Mouse (Mus musculus) forebrain, embryonic 13.5 days (tissue): ENCODE data around the gene Socs3. TPM values are rescaled to one million over a fixed set of nuclear protein-coding genes. Genes with fewer than 3 reads are reported as not detected.

Source experiments
- ATAC-seq: fragments of 200-750 bp; cut with Nextera tagmentation; 2 replicates; pipeline ENCODE4 v1.8.0; 2017
- H3K27ac ChIP-seq: fragments of 300-500 bp; sonication (generic); 2 replicates; pipeline ENCODE4 v1.5.1; 2015; ENCODE audit warnings: inconsistent platforms, mild to moderate bottlenecking, moderate library complexity
- H3K27me3 ChIP-seq: fragments of 300-500 bp; sonication (generic); 2 replicates; pipeline ENCODE4 v1.6.1; 2015; ENCODE audit warnings: mild to moderate bottlenecking, inconsistent platforms
- H3K36me3 ChIP-seq: fragments of 300-500 bp; sonication (generic); 2 replicates; pipeline ENCODE4 v1.6.1; 2015; ENCODE audit warnings: mild to moderate bottlenecking, inconsistent platforms; ENCODE audit not compliant: poor library complexity, severe bottlenecking
- H3K4me1 ChIP-seq: fragments of 300-500 bp; sonication (generic); 2 replicates; pipeline ENCODE4 v1.6.1; 2015; ENCODE audit warnings: inconsistent platforms
- H3K4me2 ChIP-seq: fragments of 300-500 bp; sonication (generic); 2 replicates; pipeline ENCODE4 v1.6.1; 2015; ENCODE audit warnings: inconsistent platforms, mild to moderate bottlenecking, moderate library complexity
- H3K4me3 ChIP-seq: fragments of 300-500 bp; sonication (generic); 2 replicates; pipeline ENCODE4 v1.5.1; 2015; ENCODE audit warnings: mild to moderate bottlenecking, inconsistent platforms
- H3K9ac ChIP-seq: fragments of 300-500 bp; sonication (generic); 2 replicates; pipeline ENCODE4 v1.6.1; 2015; ENCODE audit warnings: mild to moderate bottlenecking, inconsistent platforms
- H3K9me3 ChIP-seq: fragments of 300-500 bp; sonication (generic); replicated peaks from 2 replicates; pipeline ENCODE4 v1.6.1; 2016; ENCODE audit warnings: inconsistent platforms
- WGBS: fragments of 180-500 bp; shearing (Covaris S2); methylation state at CpG from one replicate; pipeline ENCODE4 v1.1.7; 2015; 5-methylcytosine and 5-hydroxymethylcytosine counted together
- polyA plus RNA-seq: library from polyadenylated mRNA; unstranded; fragments of >200 nt; fragmentation: Nextera tagmentation; extraction: Ambion mirVana; gene quantifications from 2 replicates; pipeline ENCODE4 v1.2.1, GENCODE M21; 2015

Socs3 gene
- polyA plus RNA-seq, 1 experiment from 2014 or later: 12.4 TPM

DNA sequence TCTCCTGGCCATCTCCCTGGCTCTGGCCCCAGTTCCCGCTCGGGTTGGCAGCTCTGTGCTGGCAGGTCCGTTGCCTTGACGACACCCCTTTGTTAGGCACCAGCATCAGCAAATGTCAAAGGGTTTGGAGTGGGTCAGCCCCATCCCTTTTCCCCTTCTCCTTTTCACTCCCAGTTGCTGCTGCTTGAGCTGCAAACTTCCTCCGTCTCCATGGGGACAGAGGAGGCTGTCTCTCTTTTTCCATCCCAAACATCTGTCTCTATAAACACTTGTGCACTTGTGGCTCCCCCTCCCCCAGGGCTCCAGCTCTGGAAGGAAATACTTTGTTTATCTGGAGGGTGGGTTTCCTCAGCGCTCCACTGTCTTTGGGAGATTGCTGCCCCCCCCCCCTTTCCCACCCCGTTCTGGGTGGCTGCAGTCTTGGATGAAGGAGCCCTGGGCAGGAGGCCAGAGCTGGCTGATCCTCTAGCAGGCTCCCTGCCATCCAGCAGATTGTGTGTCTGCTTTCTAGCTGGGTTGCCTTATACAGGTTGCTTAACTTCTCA is 30.0 kb downstream of the Socs3 start:
- Histone ChIP-seq H3K27ac (peak overlapping the region; percentile 88), H3K4me3 (no peak overlapping the region), H3K9me3 (no peaks in the 10 kb centered on the region), H3K9ac (peak overlapping the region; percentile 17; the same call in 1 of the 2 replicates), H3K27me3 (peaks cover 7% of the 10 kb centered on the region; the same call in 1 of the 2 replicates), H3K36me3 (no peaks in the 10 kb centered on the region), H3K4me1 (peaks cover 52% of the 10 kb centered on the region), H3K4me2 (peak overlapping the region; percentile 49)
- WGBS: under 1% methylated on average over 7 of the region's 7 CpGs
- ATAC-seq: peak; percentile 91

GRCm38 (mm10) chr11:117939004-117939730 is 30.7 kb downstream of the Socs3 start:
- H3K9ac ChIP-seq: no peak overlapping the region
- H3K9me3 ChIP-seq: no peaks in the 10 kb centered on the region
- H3K4me3 ChIP-seq: no peak overlapping the region
- WGBS: 25% methylated on average over 4 of the region's 4 CpGs
- peak overlapping the region; percentile 88 for H3K27ac ChIP-seq
- ATAC-seq: peak; percentile 72
- peak overlapping the region; percentile 49 for H3K4me2 ChIP-seq
- H3K36me3 ChIP-seq: no peaks in the 10 kb centered on the region
- H3K27me3 ChIP-seq: peaks cover 13% of the 10 kb centered on the region; the same call in 1 of the 2 replicates
- H3K4me1 ChIP-seq: peaks cover 52% of the 10 kb centered on the region

DNA sequence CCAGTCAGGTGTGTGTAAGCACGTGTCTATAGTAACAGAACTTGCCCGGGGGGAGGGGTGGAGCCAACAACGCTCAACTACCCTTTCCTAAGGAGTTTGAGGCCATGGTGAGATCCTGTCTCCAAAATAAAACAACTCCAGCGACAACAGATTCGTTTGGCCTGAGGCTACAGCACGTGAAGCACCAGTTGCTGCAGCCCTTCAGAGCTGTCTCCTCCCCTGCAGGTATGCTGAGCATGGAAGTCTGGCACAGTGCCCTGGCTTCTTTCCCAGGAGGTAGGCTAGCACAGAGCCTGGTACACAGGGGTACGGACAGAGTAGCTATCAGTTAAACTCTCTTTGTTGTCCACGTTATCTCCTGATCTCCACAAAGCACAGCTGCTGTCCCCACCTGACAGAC is 33.6 kb downstream of the Socs3 start:
- Histone ChIP-seq H3K36me3 (no peaks in the 10 kb centered on the region), H3K27me3 (peaks cover 28% of the 10 kb centered on the region), H3K9ac (no peak overlapping the region), H3K9me3 (no peaks in the 10 kb centered on the region), H3K4me1 (peaks cover 55% of the 10 kb centered on the region), H3K27ac (no peak overlapping the region), H3K4me2 (no peak overlapping the region), H3K4me3 (no peak overlapping the region)
- ATAC-seq: no peak
- WGBS: 29% methylated on average over 8 of the region's 8 CpGs

DNA sequence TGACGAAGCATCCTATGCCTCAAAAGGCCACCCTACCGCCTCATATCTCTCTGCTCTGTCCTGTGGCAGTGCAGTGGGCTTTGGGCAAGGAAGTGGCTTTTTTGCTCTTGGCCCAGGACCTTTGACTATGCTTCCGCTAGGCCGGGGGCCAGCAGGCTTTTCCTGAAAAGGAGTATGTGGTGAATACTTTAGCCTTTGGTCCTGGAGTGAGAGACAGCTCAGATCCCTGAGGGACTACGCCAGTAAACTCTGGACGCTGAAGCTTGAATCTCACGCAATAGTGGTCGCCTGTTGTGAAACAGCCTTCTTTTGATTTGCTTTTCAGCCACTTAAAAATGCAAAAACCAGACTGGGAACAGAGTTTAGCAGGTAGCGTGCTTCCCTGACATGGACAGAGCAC is 34.2 kb downstream of the Socs3 start:
- H3K27me3 ChIP-seq: peaks cover 34% of the 10 kb centered on the region
- H3K9me3 ChIP-seq: no peaks in the 10 kb centered on the region
- 64% methylated on average over 9 of the region's 9 CpGs for WGBS
- no peak for ATAC-seq
- H3K4me3 ChIP-seq: no peak overlapping the region
- H3K27ac ChIP-seq: peak overlapping the region; percentile 7; the same call in 1 of the 2 replicates
- H3K4me2 ChIP-seq: no peak overlapping the region
- H3K9ac ChIP-seq: peak overlapping the region; percentile 0; the same call in 1 of the 2 replicates
- H3K36me3 ChIP-seq: no peaks in the 10 kb centered on the region
- H3K4me1 ChIP-seq: peaks cover 55% of the 10 kb centered on the region

DNA sequence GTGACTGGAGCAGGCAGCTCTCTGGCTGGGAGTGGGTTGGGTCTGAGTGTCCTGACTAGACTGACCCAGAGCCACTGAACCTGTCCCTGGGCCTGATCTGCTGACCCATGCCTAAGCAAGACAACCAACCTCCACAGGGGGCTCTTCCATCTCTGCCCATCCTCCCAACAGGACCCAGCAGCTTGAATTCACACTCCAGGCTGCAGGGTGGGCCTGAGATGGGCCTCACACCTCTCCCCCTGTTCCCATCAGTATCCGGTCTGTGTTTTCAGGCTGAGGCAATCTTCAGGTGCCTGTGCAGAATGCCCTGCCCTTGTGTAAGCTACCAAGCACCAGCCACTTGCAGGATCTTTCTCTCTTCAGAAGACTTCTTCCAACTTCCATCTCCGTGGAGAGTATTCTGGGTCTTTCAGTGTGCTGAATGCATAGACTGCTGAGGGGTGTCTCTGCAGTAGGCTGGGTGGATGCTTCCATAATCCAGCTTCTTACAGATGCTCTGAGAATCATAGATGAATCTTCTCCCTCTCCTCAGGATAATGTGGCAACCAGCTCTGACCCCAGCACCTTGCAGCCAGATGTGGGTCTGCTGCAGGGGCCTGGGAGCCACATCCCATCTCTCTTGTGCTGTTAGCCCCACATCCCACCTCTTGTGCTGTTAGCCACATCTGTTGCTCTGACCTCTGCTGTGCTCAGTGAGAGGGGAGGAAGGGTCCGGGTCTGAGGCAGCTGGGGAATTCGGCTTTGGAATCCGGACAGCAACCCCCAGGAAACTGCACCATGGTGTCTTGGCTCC is 35.1 kb downstream of the Socs3 start:
- Histone ChIP-seq H3K4me2 (no peak overlapping the region), H3K27ac (no peak overlapping the region), H3K9ac (peak overlapping the region; percentile 0; the same call in 1 of the 2 replicates), H3K4me1 (peaks cover 49% of the 10 kb centered on the region), H3K27me3 (peaks cover 42% of the 10 kb centered on the region), H3K9me3 (no peaks in the 10 kb centered on the region), H3K4me3 (no peak overlapping the region), H3K36me3 (no peaks in the 10 kb centered on the region)
- WGBS: 65% methylated on average over 5 of the region's 5 CpGs
- ATAC-seq: no peak

- Histone ChIP-seq H3K4me3 (no peak overlapping the region), H3K9me3 (no peaks in the 10 kb centered on the region), H3K27ac (no peak overlapping the region), H3K4me2 (no peak overlapping the region), H3K36me3 (no peaks in the 10 kb centered on the region), H3K4me1 (peaks cover 43% of the 10 kb centered on the region), H3K9ac (no peak overlapping the region), H3K27me3 (peaks cover 48% of the 10 kb centered on the region)
- no peak for ATAC-seq
- 36% methylated on average over 2 of the region's 2 CpGs for WGBS
Measured at GRCm38 (mm10) chr11:117934168-117934567, 35.7 kb downstream of the Socs3 start.

DNA sequence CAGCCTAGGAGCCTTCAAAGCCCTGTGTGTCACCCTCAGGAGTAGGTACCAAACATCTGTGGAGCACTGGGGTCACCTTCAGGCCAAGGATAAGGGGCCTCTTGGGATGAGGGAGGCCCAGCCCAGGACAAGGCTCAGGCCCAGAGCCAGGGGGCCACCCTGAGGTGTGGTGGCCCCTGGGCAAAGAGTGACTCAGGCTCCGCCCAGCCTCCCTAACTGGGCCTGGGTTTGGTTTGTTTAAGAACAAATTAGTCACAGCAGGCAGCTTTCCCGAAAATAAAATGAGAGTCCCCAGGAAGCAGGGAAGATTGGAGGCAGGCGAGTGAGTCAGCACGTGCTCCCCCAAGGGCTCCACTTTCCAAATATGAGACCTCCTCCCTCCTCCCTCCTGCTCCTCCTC is 37.7 kb downstream of the Socs3 start:
- Histone ChIP-seq H3K9ac (no peak overlapping the region), H3K27ac (no peak overlapping the region), H3K36me3 (no peaks in the 10 kb centered on the region), H3K4me3 (no peak overlapping the region), H3K9me3 (no peaks in the 10 kb centered on the region), H3K4me2 (no peak overlapping the region), H3K4me1 (peaks cover 31% of the 10 kb centered on the region), H3K27me3 (peaks cover 54% of the 10 kb centered on the region)
- 26% methylated on average over 4 of the region's 4 CpGs for WGBS
- ATAC-seq: no peak

- H3K4me1 ChIP-seq: peaks cover 31% of the 10 kb centered on the region
- H3K9me3 ChIP-seq: no peaks in the 10 kb centered on the region
- 64% methylated on average over 6 of the region's 6 CpGs for WGBS
- no peak overlapping the region for H3K27ac ChIP-seq
- ATAC-seq: no peak
- H3K36me3 ChIP-seq: no peaks in the 10 kb centered on the region
- H3K4me3 ChIP-seq: no peak overlapping the region
- peaks cover 54% of the 10 kb centered on the region for H3K27me3 ChIP-seq
- H3K4me2 ChIP-seq: no peak overlapping the region
- H3K9ac ChIP-seq: no peak overlapping the region
Measured at GRCm38 (mm10) chr11:117931576-117931975, 38.3 kb downstream of the Socs3 start.

- Histone ChIP-seq H3K9ac (peak overlapping the region; percentile 70), H3K27ac (no peak overlapping the region), H3K27me3 (peaks cover 54% of the 10 kb centered on the region)
Measured at GRCm38 (mm10) chr11:117930781-117931338, 39.0 kb downstream of the Socs3 start.

DNA sequence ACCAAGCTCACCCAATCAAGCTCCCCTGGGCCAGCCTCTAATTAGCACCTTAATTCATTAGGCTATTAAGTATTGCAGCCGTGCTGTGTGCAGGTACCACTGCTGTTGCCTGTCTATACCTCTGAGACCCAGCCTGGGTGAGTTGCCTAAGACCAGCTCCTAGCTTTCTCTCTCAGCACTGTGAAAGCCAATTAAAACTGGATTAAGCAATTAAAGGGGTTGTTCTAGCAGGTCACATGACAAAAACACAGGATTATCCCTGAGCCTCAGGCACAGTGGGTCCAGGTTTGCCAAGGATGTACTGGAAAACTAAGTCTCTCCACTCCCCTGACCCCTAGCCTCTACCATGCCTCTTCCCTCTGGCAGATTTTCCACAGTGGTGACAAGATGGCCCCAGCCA is 44.3 kb downstream of the Socs3 start:
- Histone ChIP-seq H3K9me3 (no peaks in the 10 kb centered on the region), H3K9ac (no peak overlapping the region), H3K27ac (no peak overlapping the region), H3K27me3 (peaks cover 19% of the 10 kb centered on the region), H3K36me3 (no peaks in the 10 kb centered on the region), H3K4me1 (peaks cover 10% of the 10 kb centered on the region), H3K4me3 (no peak overlapping the region), H3K4me2 (no peak overlapping the region)
- WGBS: 26% methylated on average over 1 of the region's 1 CpGs
- no peak for ATAC-seq

More at GRCm38 (mm10) chr11:117930781-117931338, 39.0 kb downstream of the Socs3 start:
- H3K9me3 ChIP-seq: no peaks in the 10 kb centered on the region
- ATAC-seq: peak; percentile 67
- H3K36me3 ChIP-seq: no peaks in the 10 kb centered on the region
- H3K4me1 ChIP-seq: peaks cover 24% of the 10 kb centered on the region
- WGBS: 2% methylated on average over 41 of the region's 48 CpGs
- H3K4me2 ChIP-seq: peak overlapping the region; percentile 86
- peak overlapping the region; percentile 42 for H3K4me3 ChIP-seq

- H3K4me2 ChIP-seq: no peak overlapping the region
- no peak for ATAC-seq
- H3K27me3 ChIP-seq: peaks cover 8% of the 10 kb centered on the region
- 0 out of 2 replicates have a peak, but pooled peaks cover 8% of the 10 kb centered on the region for H3K4me1 ChIP-seq
- no peak overlapping the region for H3K27ac ChIP-seq
- no peak overlapping the region for H3K4me3 ChIP-seq
- WGBS: 82% methylated on average over 6 of the region's 6 CpGs
- H3K9me3 ChIP-seq: no peaks in the 10 kb centered on the region
- no peak overlapping the region for H3K9ac ChIP-seq
- no peaks in the 10 kb centered on the region for H3K36me3 ChIP-seq
Measured at GRCm38 (mm10) chr11:117924466-117924865, 45.4 kb downstream of the Socs3 start.

- no peak for ATAC-seq
- WGBS: 88% methylated on average over 11 of the region's 11 CpGs
- Histone ChIP-seq H3K9ac (no peak overlapping the region), H3K4me2 (no peak overlapping the region), H3K27me3 (no peaks in the 10 kb centered on the region), H3K4me1 (0 out of 2 replicates have a peak, but pooled peaks cover 8% of the 10 kb centered on the region), H3K27ac (no peak overlapping the region), H3K9me3 (no peaks in the 10 kb centered on the region), H3K36me3 (no peaks in the 10 kb centered on the region), H3K4me3 (no peak overlapping the region)
Measured at GRCm38 (mm10) chr11:117923279-117923678, 46.6 kb downstream of the Socs3 start.
